Mouse (Mus musculus): ENCODE measurements around the gene Lgals2. TPM values are rescaled to one million over a fixed set of nuclear protein-coding genes. Genes with fewer than 3 reads are reported as not detected.

Gene Lgals2
- total RNA-seq, 2 experiments from 2014 or later: not detected

DNA sequence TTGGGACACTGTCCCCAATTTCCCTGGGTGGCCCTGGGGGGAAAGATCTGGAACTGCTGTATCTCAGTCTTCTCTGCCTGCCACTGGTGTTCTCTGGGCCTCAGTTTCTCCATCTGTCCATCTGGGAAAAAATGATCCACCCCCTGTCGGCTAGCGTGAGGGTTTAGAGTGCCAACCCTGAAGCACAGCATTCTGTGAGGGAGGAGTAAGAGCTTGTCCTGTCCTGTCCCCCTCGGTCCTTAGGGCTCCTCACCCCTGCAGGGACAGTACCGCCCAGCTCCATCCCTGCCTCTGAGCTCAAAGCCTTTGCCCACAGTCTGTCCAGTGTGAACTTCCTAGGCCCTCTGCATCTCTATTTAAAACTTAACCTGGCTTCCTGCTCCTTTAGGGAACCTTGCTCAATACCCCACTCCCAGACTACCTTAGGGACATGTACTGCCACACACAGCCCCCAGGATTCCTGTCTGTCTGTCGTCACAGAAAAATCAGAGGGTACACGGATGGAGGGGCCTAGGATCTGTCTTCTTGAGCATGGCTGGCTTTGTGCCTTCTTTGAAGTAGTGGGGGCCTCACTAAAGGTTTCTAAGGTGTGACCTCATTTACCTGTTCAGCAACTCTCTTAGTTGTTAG, 14.1 kb downstream of the Lgals2 start:
- TF ChIP-seq CTCF (IDR thresholded peaks at IDR 0.05): no peak
- intact Hi-C loops (cut with DNase I): no loop called here
- no peak overlapping the region for H3K27ac ChIP-seq
- DNase-seq (ENCODE audit: extremely low spot score in 1 of 2, low spot score in 2 of 2): no peak
- no peak overlapping the region for H3K4me3 ChIP-seq

DNA sequence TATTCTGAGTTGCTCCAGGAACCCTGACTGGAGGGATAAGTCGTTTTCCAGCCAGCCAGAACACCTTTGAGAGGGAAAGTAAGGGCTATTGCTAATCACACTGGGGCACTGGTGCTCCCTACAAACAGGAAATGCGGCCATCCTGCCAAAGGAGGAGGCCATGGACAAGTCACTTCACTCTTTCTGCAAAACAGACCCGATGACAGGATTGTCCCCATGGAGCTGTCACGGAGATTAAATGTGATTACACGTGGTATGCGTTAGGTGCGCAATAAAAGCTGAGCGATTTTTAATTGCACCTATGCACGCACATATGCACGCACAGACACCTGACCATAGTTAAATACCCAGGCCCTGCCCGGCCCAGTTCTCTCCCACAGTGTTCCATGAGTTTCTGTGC, 14.6 kb downstream of the Lgals2 start:
- H3K27ac ChIP-seq: no peak overlapping the region
- intact Hi-C loops (cut with DNase I): no loop called here
- DNase-seq (ENCODE audit: extremely low spot score in 1 of 2, low spot score in 2 of 2): no peak
- H3K4me3 ChIP-seq: no peak overlapping the region
- no peak for TF ChIP-seq CTCF (IDR thresholded peaks at IDR 0.05)

DNA sequence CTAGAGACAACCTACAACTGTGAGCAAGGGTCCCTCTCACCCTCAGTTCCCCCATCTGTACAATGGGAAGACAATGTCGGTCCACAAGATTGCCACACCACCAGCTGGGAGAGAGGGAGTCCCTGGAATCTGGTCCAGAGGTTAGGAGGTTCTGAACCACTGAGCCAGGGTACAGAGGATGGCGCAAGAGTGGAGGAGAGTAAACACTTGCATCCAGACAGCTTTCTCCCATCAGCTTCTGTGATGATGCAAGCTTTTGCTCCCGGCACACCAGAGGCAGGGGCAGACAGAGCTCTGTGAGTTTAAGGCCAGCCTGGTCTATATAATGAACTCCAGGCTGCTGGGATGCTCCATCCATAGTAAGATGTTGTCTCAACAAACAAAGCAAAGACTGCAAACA, 15.1 kb downstream of the Lgals2 start:
- H3K27ac ChIP-seq: no peak overlapping the region
- TF ChIP-seq CTCF (IDR thresholded peaks at IDR 0.05): no peak
- intact Hi-C loops (cut with DNase I): no loop called here
- H3K4me3 ChIP-seq: no peak overlapping the region
- DNase-seq (ENCODE audit: extremely low spot score in 1 of 2, low spot score in 2 of 2): no peak

DNA sequence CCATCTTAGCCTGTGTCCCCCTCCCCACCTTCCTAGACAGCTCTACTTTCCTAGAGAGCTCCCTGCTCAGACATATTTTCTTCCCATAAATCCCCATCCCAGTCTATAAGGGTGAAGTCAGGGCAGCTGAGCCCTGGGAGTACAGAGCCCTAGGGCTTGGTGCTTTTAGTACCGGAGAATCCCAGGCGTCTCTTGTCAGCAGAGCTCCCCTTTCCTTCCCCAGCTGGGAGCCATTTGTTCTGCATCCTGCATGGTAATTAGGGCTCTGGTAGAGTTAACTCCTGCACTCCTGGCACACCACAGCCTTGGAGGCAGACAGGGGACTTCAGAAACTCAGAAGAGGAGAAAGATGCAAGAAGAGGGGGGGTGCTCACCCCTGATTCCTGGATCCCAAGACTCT, 15.6 kb downstream of the Lgals2 start:
- intact Hi-C loops (cut with DNase I): no loop called here
- TF ChIP-seq CTCF (IDR thresholded peaks at IDR 0.05): no peak
- no peak overlapping the region for H3K27ac ChIP-seq

GRCm38 (mm10) chr15:78836086-78836621, 19.2 kb downstream of the Lgals2 start:
- TF ChIP-seq CTCF (IDR thresholded peaks at IDR 0.05): no peak
- DNase-seq (ENCODE audit: extremely low spot score in 1 of 2, low spot score in 2 of 2): no peak
- Histone ChIP-seq H3K4me3 (no peak overlapping the region), H3K27ac (peak overlapping the region; percentile 57)
- intact Hi-C loops (cut with DNase I): no loop called here

More for the DNA sequence above, 15.6 kb downstream of the Lgals2 start:
- no peak for DNase-seq (ENCODE audit: extremely low spot score in 1 of 2, low spot score in 2 of 2)
- H3K4me3 ChIP-seq: no peak overlapping the region

- DNase-seq (ENCODE audit: extremely low spot score in 1 of 2, low spot score in 2 of 2): no peak
- H3K27ac ChIP-seq: peak overlapping the region; percentile 69
- TF ChIP-seq CTCF (IDR thresholded peaks at IDR 0.05): no peak
- intact Hi-C loops (cut with DNase I): no loop called here
- H3K4me3 ChIP-seq: no peak overlapping the region
Observed at GRCm38 (mm10) chr15:78835200-78836085, 19.9 kb downstream of the Lgals2 start.

DNA sequence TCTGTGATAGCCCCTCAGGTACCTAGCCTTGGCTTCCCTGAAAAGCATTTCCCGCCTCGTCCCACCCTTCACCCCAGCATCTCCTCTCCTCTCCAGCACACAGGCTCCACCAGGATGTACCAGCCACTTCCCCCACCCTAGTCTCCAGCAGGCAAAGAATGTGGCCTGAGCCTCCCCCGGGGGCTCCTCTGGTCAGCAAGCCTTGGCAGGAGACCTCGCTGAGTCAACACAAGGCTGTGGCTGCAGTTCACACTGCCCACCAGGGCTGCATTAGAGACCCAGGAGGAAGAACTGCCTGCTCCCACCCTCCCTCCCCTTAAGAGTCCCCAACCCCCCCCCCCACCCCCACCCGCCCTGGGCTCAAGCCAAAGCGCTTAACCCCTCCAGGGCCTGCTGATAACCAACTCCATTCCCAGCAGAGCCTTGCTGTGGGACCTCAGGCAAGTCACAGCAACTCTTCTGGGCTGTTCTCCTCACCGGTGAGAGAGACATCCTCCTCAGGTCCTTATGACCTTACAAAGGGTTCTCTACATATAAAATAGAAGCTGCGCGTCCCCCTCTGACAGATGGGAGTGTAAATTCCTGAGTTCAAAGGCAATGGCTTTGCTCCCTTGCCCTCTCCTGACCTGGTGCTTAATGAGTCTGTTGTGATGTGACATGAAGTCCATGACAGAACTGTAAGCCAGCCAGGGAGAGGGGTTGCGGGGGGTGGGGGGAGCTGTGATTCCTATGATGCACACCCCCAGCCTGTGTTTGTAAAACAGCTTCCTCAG, 20.9 kb downstream of the Lgals2 start:
- no peak for DNase-seq (ENCODE audit: extremely low spot score in 1 of 2, low spot score in 2 of 2)
- no peak for TF ChIP-seq CTCF (IDR thresholded peaks at IDR 0.05)
- Histone ChIP-seq H3K4me3 (no peak overlapping the region), H3K27ac (peak overlapping the region; percentile 63; the same call in 1 of the 2 replicates)
- intact Hi-C loops (cut with DNase I): no loop called here

GRCm38 (mm10) chr15:78833582-78833981, 21.7 kb downstream of the Lgals2 start:
- no peak for DNase-seq (ENCODE audit: extremely low spot score in 1 of 2, low spot score in 2 of 2)
- H3K4me3 ChIP-seq: no peak overlapping the region
- no peak for TF ChIP-seq CTCF (IDR thresholded peaks at IDR 0.05)
- intact Hi-C loops (cut with DNase I): no loop called here
- peak overlapping the region; percentile 63; the same call in 1 of the 2 replicates for H3K27ac ChIP-seq

DNA sequence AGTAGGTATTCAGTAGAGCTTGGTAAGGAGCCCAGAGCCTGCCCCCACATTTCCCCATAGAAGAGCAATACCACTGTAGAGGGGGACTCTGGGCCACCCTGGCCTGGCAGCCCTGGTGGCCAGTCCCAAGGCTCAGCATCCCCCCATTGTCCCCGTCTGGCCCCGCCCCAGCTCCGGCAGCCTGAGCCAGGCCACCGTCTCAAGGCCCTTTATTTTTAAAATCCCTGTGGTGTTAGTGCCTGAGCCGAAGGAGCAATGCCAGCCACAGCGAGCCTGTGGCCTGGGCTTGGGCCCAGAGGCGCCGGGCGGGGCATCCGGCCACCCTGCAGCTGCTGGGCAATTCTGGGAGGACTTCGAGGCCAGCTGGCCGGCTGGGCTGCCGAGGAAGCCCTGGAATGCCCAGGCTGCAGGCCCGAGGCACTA, 22.6 kb downstream of the Lgals2 start:
- intact Hi-C loops (cut with DNase I): no loop called here
- peak; percentile 3 for TF ChIP-seq CTCF (IDR thresholded peaks at IDR 0.05)
- H3K4me3 ChIP-seq: no peak overlapping the region
- H3K27ac ChIP-seq: peak overlapping the region; percentile 77
- DNase-seq (ENCODE audit: extremely low spot score in 1 of 2, low spot score in 2 of 2): peak; percentile 48 to 75

- H3K27ac ChIP-seq: peak overlapping the region; percentile 77
- no peak for DNase-seq (ENCODE audit: extremely low spot score in 1 of 2, low spot score in 2 of 2)
- intact Hi-C loops (cut with DNase I): no loop called here
- no peak overlapping the region for H3K4me3 ChIP-seq
- TF ChIP-seq CTCF (IDR thresholded peaks at IDR 0.05): no peak
Observed at GRCm38 (mm10) chr15:78831720-78832657, 23.3 kb downstream of the Lgals2 start.

Measured in left cerebral cortex, adult 2 months (tissue).